Mouse (Mus musculus): ENCODE data around the gene Pum1. TPM values are rescaled to one million over a fixed set of nuclear protein-coding genes. Genes with fewer than 3 reads are reported as not detected.

Pum1 gene
- polyA plus RNA-seq, 1 experiment from 2014 or later, result 110 TPM

DNA sequence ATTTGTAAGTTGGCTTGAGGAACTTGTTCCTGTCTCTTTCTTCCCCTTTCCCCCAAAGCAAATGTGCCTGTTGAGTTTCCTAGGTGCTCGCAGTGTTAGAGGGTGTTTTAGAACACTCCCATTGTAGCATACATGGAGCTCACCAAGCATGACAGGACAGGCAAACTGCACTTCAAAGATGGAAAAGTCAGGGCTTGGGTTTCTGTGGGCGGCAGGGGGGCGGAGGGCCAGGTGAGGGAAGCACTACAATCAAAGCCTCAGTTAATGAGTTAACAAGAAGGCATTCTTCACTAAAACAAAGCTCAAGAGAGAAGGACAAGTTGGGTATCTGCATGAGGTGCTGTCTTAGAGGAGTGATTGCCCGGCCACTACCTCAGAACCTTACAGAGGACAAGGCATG is 56.2 kb downstream of the Pum1 start:
- no peaks in the 10 kb centered on the region for H3K9me3 ChIP-seq (ENCODE audit: control insufficient read depth, low read depth, low read length)
- H3K27ac ChIP-seq (ENCODE audit: low read length), result no peak overlapping the region
- H3K9ac ChIP-seq (replicated peaks; ENCODE audit: low read depth, low read length), result no peak overlapping the region
- H3K4me2 ChIP-seq (replicated peaks; ENCODE audit: low read depth, low read length), result no peak overlapping the region
- H3K36me3 ChIP-seq (ENCODE audit: control insufficient read depth, insufficient read depth, low read length), result peaks cover 36% of the 10 kb centered on the region
- H3K4me3 ChIP-seq (ENCODE audit: low read depth, low read length), result no peak overlapping the region
- no peak for ATAC-seq (ENCODE audit: insufficient number of reproducible peaks, insufficient read depth, low FRiP score, low read depth)
- H3K4me1 ChIP-seq (ENCODE audit: control insufficient read depth, insufficient read depth, low read length), result peaks cover 22% of the 10 kb centered on the region; the same call in 1 of the 2 replicates
- WGBS, result 78% methylated on average over 4 of the region's 4 CpGs
- H3K27me3 ChIP-seq (ENCODE audit: control insufficient read depth, insufficient read depth, low read length), result no peaks in the 10 kb centered on the region

DNA sequence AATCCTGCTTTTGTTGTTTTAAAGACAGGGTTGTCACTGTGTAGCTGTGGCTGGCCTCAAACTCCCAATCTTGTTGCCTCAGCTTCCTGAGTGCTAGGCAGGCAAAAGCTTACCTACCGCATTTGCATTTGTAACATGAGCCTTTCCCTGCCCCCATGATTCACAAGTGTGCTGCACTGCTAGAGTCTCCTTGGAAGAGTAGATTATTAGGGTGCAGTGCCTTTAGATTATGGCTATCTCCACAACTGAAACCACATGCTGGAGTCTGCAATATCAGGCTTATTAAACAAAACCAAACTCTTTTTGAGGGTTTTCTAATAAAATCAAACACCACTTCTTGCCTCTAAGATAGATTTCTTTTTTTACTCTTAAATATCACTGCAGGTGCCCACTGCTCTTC is 59.5 kb downstream of the Pum1 start:
- Histone ChIP-seq H3K9ac (replicated peaks; ENCODE audit: low read depth, low read length) (no peak overlapping the region), H3K4me1 (ENCODE audit: control insufficient read depth, insufficient read depth, low read length) (peaks cover 10% of the 10 kb centered on the region; the same call in 1 of the 2 replicates), H3K27me3 (ENCODE audit: control insufficient read depth, insufficient read depth, low read length) (no peaks in the 10 kb centered on the region), H3K4me3 (ENCODE audit: low read depth, low read length) (no peak overlapping the region), H3K4me2 (replicated peaks; ENCODE audit: low read depth, low read length) (no peak overlapping the region), H3K9me3 (ENCODE audit: control insufficient read depth, low read depth, low read length) (no peaks in the 10 kb centered on the region), H3K36me3 (ENCODE audit: control insufficient read depth, insufficient read depth, low read length) (peaks cover 45% of the 10 kb centered on the region), H3K27ac (ENCODE audit: low read length) (no peak overlapping the region)
- WGBS, result 9% methylated on average over 1 of the region's 1 CpGs
- ATAC-seq (ENCODE audit: insufficient number of reproducible peaks, insufficient read depth, low FRiP score, low read depth), result no peak

DNA sequence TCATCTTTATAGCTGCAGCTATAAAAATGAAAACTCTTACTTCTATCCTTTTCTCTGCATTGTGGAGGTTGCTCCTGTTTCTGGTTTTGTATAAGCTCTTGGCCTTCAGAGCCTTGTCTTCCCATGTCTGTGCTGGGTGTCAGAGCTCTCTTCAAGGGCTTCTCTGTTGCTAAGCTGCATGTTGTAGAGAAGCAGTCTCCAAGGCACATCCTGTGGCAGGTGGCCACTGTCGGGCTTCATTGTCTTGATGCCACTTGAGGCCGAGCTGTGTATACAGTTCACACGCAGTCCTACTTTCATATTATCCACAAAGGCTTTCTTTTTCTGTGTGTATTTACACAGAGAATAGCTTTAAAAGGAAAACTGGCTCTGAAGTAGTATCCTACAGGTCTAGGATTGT is 63.0 kb downstream of the Pum1 start:
- 37% methylated on average over 3 of the region's 3 CpGs for WGBS
- no peak for ATAC-seq (ENCODE audit: insufficient number of reproducible peaks, insufficient read depth, low FRiP score, low read depth)

DNA sequence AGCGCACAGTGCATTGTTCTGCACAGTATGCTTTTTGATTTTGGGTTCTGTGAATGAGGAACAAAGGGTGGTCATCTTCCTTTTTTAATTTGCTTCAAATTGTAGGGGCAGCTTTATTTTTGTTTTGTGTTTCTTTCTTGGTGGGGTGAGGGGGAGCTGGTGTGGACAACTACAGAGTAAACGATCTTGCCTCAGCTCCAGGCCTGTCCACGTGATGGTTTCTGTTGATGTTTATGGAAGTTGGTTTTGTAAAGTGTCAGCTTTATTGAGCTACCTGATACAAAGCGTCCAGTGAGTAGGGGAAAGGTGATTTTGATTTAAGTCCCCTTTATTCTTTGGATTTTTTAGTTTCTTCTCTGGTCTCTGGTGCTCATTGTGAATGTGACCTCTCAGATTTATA is 72.8 kb downstream of the Pum1 start:
- no peak overlapping the region for H3K9ac ChIP-seq (replicated peaks; ENCODE audit: low read depth, low read length)
- H3K36me3 ChIP-seq (ENCODE audit: control insufficient read depth, insufficient read depth, low read length), result peaks cover 19% of the 10 kb centered on the region; the same call in 1 of the 2 replicates
- no peaks in the 10 kb centered on the region for H3K4me1 ChIP-seq (ENCODE audit: control insufficient read depth, insufficient read depth, low read length)
- no peaks in the 10 kb centered on the region for H3K9me3 ChIP-seq (ENCODE audit: control insufficient read depth, low read depth, low read length)
- no peak overlapping the region for H3K4me3 ChIP-seq (ENCODE audit: low read depth, low read length)
- WGBS, result 73% methylated on average over 4 of the region's 4 CpGs
- ATAC-seq (ENCODE audit: insufficient number of reproducible peaks, insufficient read depth, low FRiP score, low read depth), result no peak
- no peak overlapping the region for H3K4me2 ChIP-seq (replicated peaks; ENCODE audit: low read depth, low read length)
- no peak overlapping the region for H3K27ac ChIP-seq (ENCODE audit: low read length)
- no peaks in the 10 kb centered on the region for H3K27me3 ChIP-seq (ENCODE audit: control insufficient read depth, insufficient read depth, low read length)

More for the DNA sequence above, 63.0 kb downstream of the Pum1 start:
- H3K36me3 ChIP-seq (ENCODE audit: control insufficient read depth, insufficient read depth, low read length), result peaks cover 44% of the 10 kb centered on the region
- H3K9ac ChIP-seq (replicated peaks; ENCODE audit: low read depth, low read length), result no peak overlapping the region
- H3K4me2 ChIP-seq (replicated peaks; ENCODE audit: low read depth, low read length), result no peak overlapping the region
- H3K27me3 ChIP-seq (ENCODE audit: control insufficient read depth, insufficient read depth, low read length), result no peaks in the 10 kb centered on the region
- no peak overlapping the region for H3K27ac ChIP-seq (ENCODE audit: low read length)
- H3K4me1 ChIP-seq (ENCODE audit: control insufficient read depth, insufficient read depth, low read length), result 0 out of 2 replicates have a peak, but pooled peaks cover 3% of the 10 kb centered on the region
- no peak overlapping the region for H3K4me3 ChIP-seq (ENCODE audit: low read depth, low read length)
- no peaks in the 10 kb centered on the region for H3K9me3 ChIP-seq (ENCODE audit: control insufficient read depth, low read depth, low read length)

DNA sequence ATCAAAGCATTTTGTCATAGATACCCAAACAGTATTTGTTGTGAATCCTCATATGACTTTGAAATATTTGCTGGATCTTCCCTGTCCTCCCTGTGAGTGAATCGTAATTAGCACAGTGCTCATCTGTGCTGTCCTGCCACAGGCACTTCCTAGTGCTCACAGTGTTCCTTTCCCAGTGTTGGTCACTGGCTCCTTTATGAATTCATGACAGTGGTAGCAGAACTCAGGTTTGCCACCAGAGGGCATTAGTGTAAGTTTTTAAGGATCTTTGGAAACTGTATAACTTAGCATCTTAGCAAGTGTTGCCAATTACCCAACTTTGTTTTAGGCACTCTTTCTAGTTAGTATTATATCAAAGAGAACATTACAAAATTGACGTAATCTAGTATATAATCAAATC is 75.4 kb downstream of the Pum1 start:
- Histone ChIP-seq H3K4me1 (ENCODE audit: control insufficient read depth, insufficient read depth, low read length) (no peaks in the 10 kb centered on the region), H3K27ac (ENCODE audit: low read length) (no peak overlapping the region), H3K27me3 (ENCODE audit: control insufficient read depth, insufficient read depth, low read length) (no peaks in the 10 kb centered on the region), H3K9ac (replicated peaks; ENCODE audit: low read depth, low read length) (no peak overlapping the region), H3K4me3 (ENCODE audit: low read depth, low read length) (no peak overlapping the region), H3K4me2 (replicated peaks; ENCODE audit: low read depth, low read length) (no peak overlapping the region), H3K36me3 (ENCODE audit: control insufficient read depth, insufficient read depth, low read length) (peaks cover 30% of the 10 kb centered on the region), H3K9me3 (ENCODE audit: control insufficient read depth, low read depth, low read length) (no peaks in the 10 kb centered on the region)
- no peak for ATAC-seq (ENCODE audit: insufficient number of reproducible peaks, insufficient read depth, low FRiP score, low read depth)
- whole genome bisulfite sequencing, result 62% methylated on average over 2 of the region's 2 CpGs

DNA sequence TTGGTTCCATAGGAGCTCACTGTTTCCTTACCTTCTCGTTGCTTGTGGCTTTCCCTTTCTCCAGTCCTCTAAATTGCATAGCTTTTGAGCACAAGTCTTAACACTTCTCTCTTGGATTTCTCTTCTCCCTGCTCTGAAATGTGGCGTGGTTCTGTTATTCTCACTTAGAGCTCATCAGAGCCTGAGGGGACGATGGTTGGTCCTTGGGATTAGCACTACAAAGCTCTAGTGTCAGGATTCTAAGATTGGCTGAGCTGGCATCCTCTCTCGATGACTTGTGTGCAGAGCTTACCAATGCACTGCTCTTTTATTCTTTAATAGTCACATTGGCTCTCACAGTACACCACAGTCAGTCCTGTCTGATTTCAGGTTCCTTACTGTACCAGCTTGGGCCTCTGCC is 80.9 kb downstream of the Pum1 start:
- H3K4me1 ChIP-seq (ENCODE audit: control insufficient read depth, insufficient read depth, low read length), result no peaks in the 10 kb centered on the region
- H3K4me3 ChIP-seq (ENCODE audit: low read depth, low read length), result no peak overlapping the region
- H3K27me3 ChIP-seq (ENCODE audit: control insufficient read depth, insufficient read depth, low read length), result no peaks in the 10 kb centered on the region
- H3K36me3 ChIP-seq (ENCODE audit: control insufficient read depth, insufficient read depth, low read length), result peaks cover 80% of the 10 kb centered on the region
- WGBS, result 84% methylated on average over 4 of the region's 4 CpGs
- no peak for ATAC-seq (ENCODE audit: insufficient number of reproducible peaks, insufficient read depth, low FRiP score, low read depth)
- no peak overlapping the region for H3K9ac ChIP-seq (replicated peaks; ENCODE audit: low read depth, low read length)
- H3K4me2 ChIP-seq (replicated peaks; ENCODE audit: low read depth, low read length), result no peak overlapping the region
- no peak overlapping the region for H3K27ac ChIP-seq (ENCODE audit: low read length)
- H3K9me3 ChIP-seq (ENCODE audit: control insufficient read depth, low read depth, low read length), result no peaks in the 10 kb centered on the region

DNA sequence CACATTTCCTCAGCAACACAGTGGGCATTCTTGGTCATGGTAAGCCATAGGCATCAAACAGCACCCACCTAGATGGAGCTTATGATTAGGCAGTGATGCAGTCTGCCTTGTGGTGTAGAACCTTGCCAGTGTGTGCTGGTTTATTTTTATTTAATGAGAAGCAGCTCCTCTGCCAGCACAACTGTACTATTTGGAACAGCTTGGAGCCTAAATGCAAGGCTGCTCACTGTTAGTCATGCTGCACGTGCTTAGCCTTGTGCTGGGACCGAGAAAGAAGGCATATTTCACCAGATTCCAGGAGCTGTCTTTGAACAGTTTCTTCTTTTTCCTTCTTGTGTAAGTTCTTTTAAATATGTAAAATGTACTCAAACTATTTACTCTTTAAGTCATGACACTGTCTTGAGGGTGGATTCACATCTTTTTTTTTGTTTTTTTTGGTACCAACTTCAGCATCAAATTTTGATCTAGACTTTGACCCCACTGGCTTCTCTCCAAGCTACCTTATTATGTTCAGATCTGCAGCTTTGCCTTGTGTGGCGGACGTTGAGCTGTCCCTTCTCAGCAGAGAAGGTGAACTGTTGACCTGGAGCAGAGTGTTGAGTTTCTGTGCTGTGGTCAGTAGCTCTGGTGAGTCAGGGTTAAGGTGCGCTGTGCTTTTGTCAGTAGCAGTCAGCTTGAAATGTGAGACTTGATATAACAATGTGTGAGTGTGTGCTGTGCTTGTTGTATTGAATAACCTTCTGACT is 82.6 kb downstream of the Pum1 start:
- H3K9ac ChIP-seq (replicated peaks; ENCODE audit: low read depth, low read length), result no peak overlapping the region
- H3K4me2 ChIP-seq (replicated peaks; ENCODE audit: low read depth, low read length), result no peak overlapping the region
- H3K27ac ChIP-seq (ENCODE audit: low read length), result no peak overlapping the region
- no peak overlapping the region for H3K4me3 ChIP-seq (ENCODE audit: low read depth, low read length)
- H3K27me3 ChIP-seq (ENCODE audit: control insufficient read depth, insufficient read depth, low read length), result no peaks in the 10 kb centered on the region
- H3K36me3 ChIP-seq (ENCODE audit: control insufficient read depth, insufficient read depth, low read length), result peaks cover 90% of the 10 kb centered on the region
- H3K4me1 ChIP-seq (ENCODE audit: control insufficient read depth, insufficient read depth, low read length), result no peaks in the 10 kb centered on the region
- 75% methylated on average over 5 of the region's 5 CpGs for WGBS
- ATAC-seq (ENCODE audit: insufficient number of reproducible peaks, insufficient read depth, low FRiP score, low read depth), result no peak
- no peaks in the 10 kb centered on the region for H3K9me3 ChIP-seq (ENCODE audit: control insufficient read depth, low read depth, low read length)

DNA sequence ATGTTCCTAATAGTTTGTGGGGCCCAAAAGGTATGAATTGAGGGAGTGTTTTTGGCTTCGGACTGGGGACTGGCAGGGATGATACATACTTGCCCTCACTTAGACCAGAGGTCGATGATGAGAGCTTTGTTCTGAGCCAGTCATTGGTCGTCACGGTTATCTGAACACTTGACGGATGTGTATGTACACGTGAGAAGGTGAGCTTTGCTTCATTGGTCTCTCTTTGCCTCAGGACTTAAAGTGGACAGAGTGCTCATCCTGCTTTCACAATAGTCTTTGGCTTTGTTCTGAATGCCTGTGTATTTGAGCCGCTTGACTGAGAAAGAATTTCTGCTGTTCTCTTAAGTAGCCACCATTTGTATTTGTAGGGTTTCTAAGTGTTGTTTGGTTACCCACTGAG is 86.4 kb downstream of the Pum1 start:
- H3K4me2 ChIP-seq (replicated peaks; ENCODE audit: low read depth, low read length), result no peak overlapping the region
- 69% methylated on average over 7 of the region's 7 CpGs for WGBS
- no peaks in the 10 kb centered on the region for H3K9me3 ChIP-seq (ENCODE audit: control insufficient read depth, low read depth, low read length)
- H3K27ac ChIP-seq (ENCODE audit: low read length), result no peak overlapping the region
- no peak overlapping the region for H3K9ac ChIP-seq (replicated peaks; ENCODE audit: low read depth, low read length)
- H3K27me3 ChIP-seq (ENCODE audit: control insufficient read depth, insufficient read depth, low read length), result no peaks in the 10 kb centered on the region
- H3K36me3 ChIP-seq (ENCODE audit: control insufficient read depth, insufficient read depth, low read length), result peaks cover 90% of the 10 kb centered on the region
- no peak overlapping the region for H3K4me3 ChIP-seq (ENCODE audit: low read depth, low read length)
- no peak for ATAC-seq (ENCODE audit: insufficient number of reproducible peaks, insufficient read depth, low FRiP score, low read depth)
- no peaks in the 10 kb centered on the region for H3K4me1 ChIP-seq (ENCODE audit: control insufficient read depth, insufficient read depth, low read length)

DNA sequence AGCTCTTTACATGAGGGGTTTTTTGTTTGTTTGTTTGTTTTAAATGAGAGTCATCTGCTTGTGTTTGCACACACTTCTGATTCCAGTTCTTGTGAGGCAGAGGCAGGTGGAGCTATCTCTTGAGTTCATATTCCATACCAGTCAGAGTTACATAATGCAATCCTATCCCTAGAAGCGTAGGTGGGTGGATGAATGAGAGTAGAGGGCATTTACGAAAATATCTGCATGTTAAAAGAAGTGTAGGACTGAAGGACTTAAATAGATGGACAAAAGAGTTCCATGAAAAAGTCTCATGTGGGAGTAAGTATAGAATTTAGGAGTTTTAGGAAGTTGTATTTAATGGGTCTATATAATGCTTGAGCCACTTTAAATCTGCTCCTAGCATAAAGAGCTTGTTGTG is 88.8 kb downstream of the Pum1 start:
- ATAC-seq (ENCODE audit: insufficient number of reproducible peaks, insufficient read depth, low FRiP score, low read depth), result no peak
- no peaks in the 10 kb centered on the region for H3K9me3 ChIP-seq (ENCODE audit: control insufficient read depth, low read depth, low read length)
- H3K36me3 ChIP-seq (ENCODE audit: control insufficient read depth, insufficient read depth, low read length), result peaks cover 90% of the 10 kb centered on the region
- H3K27ac ChIP-seq (ENCODE audit: low read length), result no peak overlapping the region
- H3K9ac ChIP-seq (replicated peaks; ENCODE audit: low read depth, low read length), result no peak overlapping the region
- no peak overlapping the region for H3K4me3 ChIP-seq (ENCODE audit: low read depth, low read length)
- no peak overlapping the region for H3K4me2 ChIP-seq (replicated peaks; ENCODE audit: low read depth, low read length)
- no peaks in the 10 kb centered on the region for H3K4me1 ChIP-seq (ENCODE audit: control insufficient read depth, insufficient read depth, low read length)
- 90% methylated on average over 2 of the region's 2 CpGs for WGBS
- no peaks in the 10 kb centered on the region for H3K27me3 ChIP-seq (ENCODE audit: control insufficient read depth, insufficient read depth, low read length)
